Comparison of ENCODE assay signal across 7 mouse cellular contexts in the genomic region with DNA sequence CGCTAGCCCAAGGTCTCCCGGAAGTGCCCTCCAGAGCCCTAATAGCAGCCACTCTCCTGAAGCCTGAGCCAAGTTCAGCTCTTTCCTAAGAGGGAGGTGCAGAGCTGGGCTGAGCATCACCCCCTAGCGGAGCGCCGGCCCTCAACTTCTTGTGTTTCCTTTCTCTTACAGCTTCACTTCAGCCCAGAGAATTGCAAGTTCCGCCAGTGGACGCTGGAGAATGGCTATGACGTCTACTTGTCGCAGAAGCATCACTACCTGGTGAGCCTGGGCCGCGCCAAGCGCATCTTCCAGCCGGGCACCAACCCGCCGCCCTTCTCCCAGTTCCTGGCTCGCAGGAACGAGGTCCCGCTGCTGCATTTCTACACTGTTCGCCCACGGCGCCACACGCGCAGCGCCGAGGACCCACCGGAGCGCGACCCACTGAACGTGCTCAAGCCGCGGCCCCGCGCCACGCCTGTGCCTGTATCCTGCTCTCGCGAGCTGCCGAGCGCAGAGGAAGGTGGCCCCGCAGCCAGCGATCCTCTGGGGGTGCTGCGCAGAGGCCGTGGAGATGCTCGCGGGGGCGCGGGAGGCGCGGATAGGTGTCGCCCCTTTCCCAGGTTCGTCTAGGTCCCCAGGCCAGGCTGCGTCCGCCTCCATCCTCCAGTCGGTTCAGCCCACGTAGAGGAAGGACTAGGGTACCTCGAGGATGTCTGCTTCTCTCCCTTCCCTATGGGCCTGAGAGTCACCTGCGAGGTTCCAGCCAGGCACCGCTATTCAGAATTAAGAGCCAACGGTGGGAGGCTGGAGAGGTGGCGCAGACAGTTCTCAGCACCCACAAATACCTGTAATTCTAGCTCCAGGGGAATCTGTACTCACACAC. TPM values are rescaled to one million over a fixed set of nuclear protein-coding genes. Genes with fewer than 3 reads are reported as not detected.
DNase-seq lines count a peak whose midpoint lies in the region; ATAC-seq lines count a peak whose summit lies in the region.

No protein-coding gene starts in this region.

- WGBS in forebrain, embryonic 13.5 days = 1% methylated on average over 59 of the region's 59 CpGs
- WGBS in hindbrain, embryonic 13.5 days = 2% methylated on average over 59 of the region's 59 CpGs

- H3K9me3 ChIP-seq in forebrain, embryonic 13.5 days (replicated peaks) = no peaks in the 10 kb centered on the region
- H3K9me3 ChIP-seq in hindbrain, embryonic 13.5 days = no peaks in the 10 kb centered on the region

- peak overlapping the region; percentile 67 for H3K4me3 ChIP-seq in forebrain, embryonic 13.5 days
- H3K4me3 ChIP-seq in hindbrain, embryonic 13.5 days = peak overlapping the region; percentile 63

- H3K4me1 ChIP-seq in forebrain, embryonic 13.5 days = peaks cover 5% of the 10 kb centered on the region; the same call in 1 of the 2 replicates
- H3K4me1 ChIP-seq in hindbrain, embryonic 13.5 days (replicated peaks) = peaks cover 12% of the 10 kb centered on the region; the same call in 1 of the 2 replicates

- peak; percentile 90 for ATAC-seq in cerebellum, adult (ENCODE audit: insufficient number of reproducible peaks, low FRiP score, low TSS enrichment)
- peak; percentile 93 for ATAC-seq in forebrain, embryonic 13.5 days
- peak; percentile 92 for ATAC-seq in hindbrain, embryonic 13.5 days (ENCODE audit: low FRiP score)

- peaks cover 16% of the 10 kb centered on the region for H3K27me3 ChIP-seq in forebrain, embryonic 13.5 days
- peaks cover 36% of the 10 kb centered on the region for H3K27me3 ChIP-seq in hindbrain, embryonic 13.5 days

- H3K9ac ChIP-seq in forebrain, embryonic 13.5 days = peak overlapping the region; percentile 83
- peak overlapping the region; percentile 84 for H3K9ac ChIP-seq in hindbrain, embryonic 13.5 days

- H3K36me3 ChIP-seq in forebrain, embryonic 13.5 days (ENCODE audit: poor library complexity, severe bottlenecking) = no peaks in the 10 kb centered on the region
- no peaks in the 10 kb centered on the region for H3K36me3 ChIP-seq in hindbrain, embryonic 13.5 days

- H3K4me2 ChIP-seq in forebrain, embryonic 13.5 days = peak overlapping the region; percentile 96
- peak overlapping the region; percentile 90 for H3K4me2 ChIP-seq in hindbrain, embryonic 13.5 days

- DNase-seq in WW6 (ENCODE audit: low read depth, low spot score) = peak; percentile 79
- peak; percentile 64 for DNase-seq in left cerebral cortex, adult 11 months (ENCODE audit: low spot score)
- DNase-seq in lung, postnatal 10 days = peak; percentile 65
- DNase-seq in retina, embryonic 14.5 days (ENCODE audit: low spot score) = peak; percentile 82

- peak overlapping the region; percentile 48 for H3K27ac ChIP-seq in forebrain, embryonic 13.5 days
- H3K27ac ChIP-seq in hindbrain, embryonic 13.5 days = peak overlapping the region; percentile 93

RNA-seq across cellular contexts. Expression of gene Fgf23, which starts 7.4 kb away (rescaled TPM):
- not detected in 2 replicates for polyA plus RNA-seq in forebrain, embryonic 13.5 days (2015; fragmentation: Nextera tagmentation; extraction: Ambion mirVana)
- polyA plus RNA-seq in hindbrain, embryonic 13.5 days (2015; fragmentation: Nextera tagmentation; extraction: Ambion mirVana) = not detected in 2 replicates

RNA-seq across cellular contexts. Expression of gene Tigar, which starts 29.3 kb away (rescaled TPM):
- 6.6 and 7.0 TPM in 2 replicates for polyA plus RNA-seq in forebrain, embryonic 13.5 days (2015; fragmentation: Nextera tagmentation; extraction: Ambion mirVana)
- polyA plus RNA-seq in hindbrain, embryonic 13.5 days (2015; fragmentation: Nextera tagmentation; extraction: Ambion mirVana) = 7.2 and 8.6 TPM in 2 replicates

Comparison
In these comparisons a context has a peak if more than half of its experiments do, and no peak if none do; other contexts are left out.
1. Peak in every context shown above with its lines: DNase-seq, ATAC-seq, H3K4me3 ChIP-seq and H3K27ac ChIP-seq.